28 mouse cellular contexts compared by ENCODE assay signal in genomic region chr4:140869945-140870344, GRCm38 (mm10). TPM values are rescaled to one million over a fixed set of nuclear protein-coding genes. Genes with fewer than 3 reads are reported as not detected.
"Had no signal": no experiment of that assay in that cellular context is flagged by ENCODE, and none has a peak within 500 bp of the region (broad histone marks: within the 10 kb centered on the region; RNA-seq: fewer than 3 reads in every experiment).

No protein-coding gene starts in this region.

- H3K27ac ChIP-seq: heart, adult 2 months; heart, embryonic 13.5 days; heart, embryonic 15.5 days; hindbrain, embryonic 12.5 days; hindbrain, embryonic 14.5 days; intestine, embryonic 15.5 days; layer of hippocampus, adult 2 months; left cerebral cortex, adult 2 months; limb, embryonic 13.5 days; limb, embryonic 15.5 days; liver, embryonic 12.5 days had no signal

- H3K27me3 ChIP-seq: intestine, embryonic 15.5 days had no signal

- ATAC-seq: hindbrain, embryonic 16.5 days; inflammation-experienced regulatory T-cells, adult 6 months; intestine, embryonic 15.5 days; intestine, postnatal 0 days; liver, embryonic 12.5 days had no signal

- H3K9ac ChIP-seq: heart, embryonic 13.5 days; heart, embryonic 15.5 days; hindbrain, embryonic 12.5 days; hindbrain, embryonic 14.5 days; intestine, embryonic 15.5 days; limb, embryonic 13.5 days; limb, embryonic 15.5 days; liver, embryonic 12.5 days had no signal

- DNase-seq: gastrocnemius, postnatal 25 days; heart, postnatal 14 days; heart, postnatal 36 days; kidney, adult 18-20 months; kidney, adult 8-10 months; kidney, postnatal 10 days; kidney, postnatal 4 days had no signal

- H3K36me3 ChIP-seq: heart, embryonic 13.5 days; heart, embryonic 15.5 days; hindbrain, embryonic 12.5 days; intestine, embryonic 15.5 days; limb, embryonic 13.5 days; limb, embryonic 15.5 days; liver, embryonic 12.5 days had no signal

- H3K4me3 ChIP-seq: heart, adult 2 months; heart, embryonic 13.5 days; heart, embryonic 15.5 days; hindbrain, embryonic 12.5 days; intestine, embryonic 15.5 days; layer of hippocampus, adult 2 months; left cerebral cortex, adult 2 months; limb, embryonic 13.5 days; limb, embryonic 15.5 days; liver, embryonic 12.5 days had no signal

- H3K9me3 ChIP-seq: heart, embryonic 15.5 days; intestine, embryonic 15.5 days; limb, embryonic 15.5 days; liver, embryonic 12.5 days had no signal

- H3K4me2 ChIP-seq: heart, embryonic 11.5 days; heart, embryonic 13.5 days; heart, embryonic 15.5 days; hindbrain, embryonic 12.5 days; hindbrain, embryonic 14.5 days; intestine, embryonic 15.5 days; limb, embryonic 15.5 days had no signal

RNA-seq across cellular contexts. Expression of gene Padi1, which starts 24.4 kb away (rescaled TPM):
- total RNA-seq: heart, adult 2 months; heart, postnatal 14 days; heart, postnatal 36 days; layer of hippocampus, adult 2 months; layer of hippocampus, postnatal 10 days; layer of hippocampus, postnatal 25 days; left cerebral cortex, postnatal 14 days; left cerebral cortex, postnatal 36 days; liver, adult 2 months had no signal
- polyA plus RNA-seq: heart, postnatal 0 days; hindbrain, embryonic 14.5 days; hindbrain, embryonic 16.5 days; liver, adult 2 months; liver, embryonic 12.5 days had no signal

RNA-seq across cellular contexts. Expression of gene Padi3, which starts 59.5 kb away (rescaled TPM):
- total RNA-seq: layer of hippocampus, adult 2 months; layer of hippocampus, postnatal 25 days; left cerebral cortex, adult 2 months; left cerebral cortex, postnatal 36 days; liver, adult 2 months had no signal
- polyA plus RNA-seq: heart, adult 2 months; hindbrain, embryonic 14.5 days; inflammation-experienced regulatory T-cells, adult 6 months; liver, adult 2 months had no signal
